Mouse (Mus musculus): ENCODE data around the gene Cdh26.

DNA sequence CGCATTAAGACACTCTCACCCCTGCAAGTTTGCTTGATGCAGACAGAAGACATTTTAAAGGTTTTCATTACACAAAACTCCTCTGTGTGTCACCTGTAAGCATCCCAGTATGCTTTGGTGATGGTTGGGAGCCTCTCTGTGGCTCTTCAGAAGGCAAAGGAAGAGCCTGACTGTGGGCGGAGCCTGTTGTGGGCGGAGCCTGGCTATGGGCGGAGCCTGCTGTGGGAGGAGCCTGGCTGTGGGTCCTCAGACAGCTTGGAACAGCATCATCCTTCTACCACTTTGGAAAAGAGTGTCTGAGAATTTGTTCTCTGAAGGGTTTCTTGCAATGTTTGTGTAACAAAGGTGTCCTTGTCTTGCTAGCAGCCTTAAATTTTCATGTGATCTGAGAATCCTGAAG lies 82.7 kb downstream of the Cdh26 start:
- TF ChIP-seq CTCF (conservative IDR thresholded peaks at IDR 0.05; ENCODE audit: low read length) (no peak), NANOG (IDR thresholded peaks at IDR 0.05; ENCODE audit: borderline replicate concordance, low read length) (no peak)
